Mouse (Mus musculus) E14TG2a.4 (cell line): ENCODE results near the gene Tdpoz2.
"Not testable (repeated sequence)": the region's sequence is repeated elsewhere in the genome, so short reads cannot be mapped to it uniquely, and the experiment has no call there.

ENCODE experiments used
- H3K27me3 ChIP-seq: 2 replicates; pipeline ENCODE4 v1.6.1; 2014; ENCODE audit warnings: low read length, control low read depth; ENCODE audit not compliant: insufficient read depth
- H3K36me3 ChIP-seq: 2 replicates; pipeline ENCODE4 v1.6.1; 2014; ENCODE audit warnings: low read length, control low read depth; ENCODE audit not compliant: insufficient read depth
- H3K4me1 ChIP-seq: replicated peaks from 2 replicates; pipeline ENCODE4 v1.6.1; 2014; ENCODE audit warnings: low read depth, low read length, control low read depth
- H3K4me3 ChIP-seq: replicated peaks from 2 replicates; pipeline ENCODE4 v1.5.1; 2014; ENCODE audit warnings: mild to moderate bottlenecking, low read length
- H3K9me3 ChIP-seq: 2 replicates; pipeline ENCODE4 v1.6.1; 2014; ENCODE audit warnings: low read length, control low read depth
- CTCF ChIP-seq: conservative IDR thresholded peaks from 2 replicates; pipeline ENCODE4 v1.5.1; 2014; ENCODE audit warnings: low read length
- NANOG ChIP-seq: IDR thresholded peaks from 2 replicates; pipeline ENCODE4 v1.6.1; 2014; ENCODE audit warnings: borderline replicate concordance, low read length, mixed read lengths
- POU5F1 ChIP-seq: IDR thresholded peaks from 2 replicates; pipeline ENCODE4 v1.6.1; 2014; ENCODE audit warnings: low read length, borderline replicate concordance

The Tdpoz2 gene

GRCm38 (mm10) chr3:93652586-93652985, at the start of gene Tdpoz2:
Gene Tdpoz2, minus strand, starts transcription at chr3:93652686.
- Histone ChIP-seq H3K9me3 (peaks cover 3% of the 10 kb centered on the region; the same call in 1 of the 2 replicates), H3K36me3 (no peaks in the 10 kb centered on the region), H3K27me3 (peaks cover 2% of the 10 kb centered on the region; the same call in 1 of the 2 replicates), H3K4me3 (no peak within 1 kb of the TSS), H3K4me1 (no peaks in the 10 kb centered on the region)
- TF ChIP-seq POU5F1, result no peak
- no peak for TF ChIP-seq CTCF
- TF ChIP-seq NANOG, result no peak

GRCm38 (mm10) chr3:93692970-93693369, 40.5 kb upstream of the Tdpoz2 start, which contains the start of gene Gm37596:
Gene Gm37596, minus strand, starts transcription at chr3:93693070.
- not testable (repeated sequence) for H3K27me3 ChIP-seq, H3K4me3 ChIP-seq, H3K4me1 ChIP-seq, H3K36me3 ChIP-seq, H3K9me3 ChIP-seq

- H3K27me3 ChIP-seq, H3K4me3 ChIP-seq, H3K4me1 ChIP-seq, H3K9me3 ChIP-seq, H3K36me3 ChIP-seq: not testable (repeated sequence)
These were observed 23.7 kb upstream of the Tdpoz2 start, which contains the start of gene Tdpoz1 for GRCm38 (mm10) chr3:93676210-93676609. Gene Tdpoz1, minus strand, starts transcription at chr3:93676310.

GRCm38 (mm10) chr3:93670805-93671503, 18.5 kb upstream of the Tdpoz2 start:
- not testable (repeated sequence) for H3K36me3 ChIP-seq, H3K4me1 ChIP-seq, H3K9me3 ChIP-seq, H3K27me3 ChIP-seq, H3K4me3 ChIP-seq

GRCm38 (mm10) chr3:93654260-93654659, 1.8 kb upstream of the Tdpoz2 start:
- Histone ChIP-seq H3K36me3 (no peaks in the 10 kb centered on the region), H3K4me3 (no peak overlapping the region), H3K27me3 (peaks cover 2% of the 10 kb centered on the region; the same call in 1 of the 2 replicates), H3K4me1 (no peaks in the 10 kb centered on the region), H3K9me3 (peaks cover 3% of the 10 kb centered on the region; the same call in 1 of the 2 replicates)
- no peak for TF ChIP-seq CTCF

GRCm38 (mm10) chr3:93630917-93631714, 21.4 kb downstream of the Tdpoz2 start:
- not testable (repeated sequence) for H3K4me3 ChIP-seq, H3K27me3 ChIP-seq, H3K9me3 ChIP-seq, H3K4me1 ChIP-seq, H3K36me3 ChIP-seq

- H3K4me3 ChIP-seq, H3K4me1 ChIP-seq, H3K9me3 ChIP-seq, H3K36me3 ChIP-seq, H3K27me3 ChIP-seq: not testable (repeated sequence)
- TF ChIP-seq CTCF, result peak; percentile 39
These were observed 43.5 kb downstream of the Tdpoz2 start for GRCm38 (mm10) chr3:93608970-93609369.

GRCm38 (mm10) chr3:93601903-93602302, 50.6 kb downstream of the Tdpoz2 start:
- peaks cover 10% of the 10 kb centered on the region for H3K4me1 ChIP-seq
- no peak for TF ChIP-seq NANOG
- TF ChIP-seq POU5F1, result no peak
- no peak for TF ChIP-seq CTCF
- H3K27me3 ChIP-seq, result no peaks in the 10 kb centered on the region
- H3K36me3 ChIP-seq, result no peaks in the 10 kb centered on the region
- H3K9me3 ChIP-seq, result peaks cover 21% of the 10 kb centered on the region
- H3K4me3 ChIP-seq, result no peak overlapping the region
